Mouse (Mus musculus) c-Kit-positive CD71-negative TER-119-negative erythroid progenitor cells, embryonic 14.5 days (primary cell): ENCODE results near the gene Phf21a.
A peak's percentile ranks its signal among the peaks of the same experiment; 100 is the strongest.

Experiments
- DNase-seq: peaks from one replicate; pipeline ENCODE4 v3.0.0-alpha.2; 2013; ENCODE audit warnings: low read depth

The Phf21a gene

DNA sequence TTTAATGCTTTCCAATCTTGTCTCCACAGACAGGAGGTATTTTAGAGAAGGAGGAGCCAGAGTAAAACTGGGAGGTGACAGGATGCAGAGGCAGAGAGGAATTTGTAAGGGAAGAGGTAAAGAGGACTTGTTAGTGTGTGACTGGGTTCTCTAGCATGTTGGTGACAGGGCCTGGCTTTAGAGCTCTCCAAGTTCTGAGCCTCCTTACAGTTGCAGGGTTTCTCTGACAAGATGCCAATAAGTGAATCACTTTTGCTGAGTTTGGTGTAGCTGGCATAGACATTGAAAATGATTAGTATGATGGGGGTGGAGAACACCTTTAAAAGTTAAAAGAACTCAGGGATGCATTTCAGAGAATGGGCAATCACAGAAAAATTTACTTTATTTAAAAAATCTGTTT lies 138.8 kb downstream of the Phf21a start:
- no peak for DNase-seq

GRCm38 (mm10) chr2:92234768-92235332 lies 141.9 kb downstream of the Phf21a start:
- no peak for DNase-seq

- no peak for DNase-seq
These were observed 147.4 kb downstream of the Phf21a start for GRCm38 (mm10) chr2:92240299-92240698.

DNA sequence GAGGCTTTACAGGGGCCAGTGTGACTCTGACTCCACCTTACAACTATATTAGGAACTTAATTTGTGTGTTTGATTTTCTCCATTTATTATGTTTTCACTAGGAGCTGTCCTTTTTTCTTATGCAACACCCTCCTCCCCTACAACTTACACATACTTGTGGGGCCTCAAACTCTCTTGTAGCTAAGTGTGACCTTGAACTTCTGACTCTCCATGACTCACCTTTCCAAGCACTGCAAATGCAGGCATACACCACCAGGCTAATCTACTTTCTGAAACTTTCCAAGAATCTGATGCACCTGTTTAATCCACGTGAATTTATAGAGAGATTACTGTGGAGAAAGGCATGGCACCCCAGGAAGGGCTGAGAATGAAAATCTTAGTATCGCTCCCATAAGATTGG lies 147.9 kb downstream of the Phf21a start:
- DNase-seq, result no peak

DNA sequence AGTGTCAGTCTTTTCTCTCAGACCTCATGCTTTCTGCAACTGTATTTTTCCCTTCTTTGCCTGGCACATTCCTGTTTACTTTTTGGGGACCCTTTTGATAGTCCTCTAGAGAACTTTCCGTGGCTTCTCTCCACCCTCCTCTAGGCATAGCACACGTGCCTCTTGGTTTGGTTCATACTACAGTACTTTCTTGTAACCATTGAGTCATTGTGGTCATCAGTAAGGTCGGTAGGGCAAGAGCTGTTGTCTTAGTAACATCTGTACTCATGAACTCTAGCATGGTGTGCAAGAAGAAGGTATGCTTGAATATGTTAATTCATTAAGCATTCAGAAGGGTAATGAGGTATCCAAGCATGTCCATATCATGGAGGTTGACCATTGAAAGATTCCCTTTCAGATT lies 148.4 kb downstream of the Phf21a start:
- no peak for DNase-seq

DNA sequence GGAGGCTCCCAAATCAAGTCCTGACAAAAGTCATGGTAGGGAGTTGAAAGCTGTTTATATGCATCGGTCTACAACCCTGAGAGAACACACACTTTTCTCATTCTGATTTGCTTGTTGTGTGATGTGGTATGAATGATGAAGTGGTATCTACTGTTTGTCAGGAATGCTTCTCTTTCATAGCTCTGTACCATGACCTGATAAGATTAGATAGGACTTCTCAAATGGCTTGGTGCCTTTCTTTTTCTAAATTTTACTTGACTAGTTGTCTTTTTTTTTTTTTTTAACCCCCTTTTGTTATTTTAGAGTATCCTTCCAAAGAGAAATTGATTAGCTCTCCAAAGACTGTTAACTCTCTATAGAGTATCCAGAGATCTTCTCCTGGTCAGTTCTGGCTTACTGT lies 153.2 kb downstream of the Phf21a start:
- no peak for DNase-seq

DNA sequence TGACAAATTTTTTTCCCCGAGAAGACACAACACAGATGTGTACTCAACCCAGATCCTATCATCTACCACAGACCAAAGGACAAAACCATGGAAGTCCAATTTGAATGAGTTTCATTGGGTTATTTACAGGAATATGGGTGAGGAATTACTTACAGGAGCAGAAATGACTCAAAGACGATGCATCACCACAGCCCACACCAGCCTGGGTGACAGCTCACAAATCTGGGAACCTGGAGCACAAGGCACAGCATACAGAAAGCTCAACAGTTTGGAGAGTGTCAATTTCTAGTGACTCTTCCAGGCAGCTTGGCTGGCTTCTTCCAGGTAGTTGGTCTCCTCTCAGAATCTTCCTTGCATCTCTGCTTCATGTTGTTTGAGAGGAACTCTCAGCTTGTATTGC lies 154.8 kb downstream of the Phf21a start:
- DNase-seq, result no peak

DNA sequence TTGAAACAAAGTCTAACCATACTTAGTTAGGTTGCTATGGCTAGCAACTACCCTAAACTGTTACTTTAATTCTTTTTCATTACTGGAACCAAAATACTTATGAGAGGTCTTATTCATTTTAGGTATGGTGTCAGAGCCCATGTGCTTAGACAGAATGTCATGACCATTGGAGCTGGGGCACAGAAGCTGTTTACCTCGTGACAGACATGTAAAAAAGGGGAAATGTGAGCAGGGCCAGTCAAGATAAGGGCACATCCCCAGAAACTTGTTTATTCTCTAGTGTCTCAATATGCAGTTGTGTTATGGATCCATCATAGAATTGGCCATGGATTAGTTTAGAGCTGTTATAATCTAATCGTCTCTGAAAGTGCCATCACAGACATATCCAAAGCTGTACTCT lies 157.6 kb downstream of the Phf21a start:
- DNase-seq, result no peak

DNA sequence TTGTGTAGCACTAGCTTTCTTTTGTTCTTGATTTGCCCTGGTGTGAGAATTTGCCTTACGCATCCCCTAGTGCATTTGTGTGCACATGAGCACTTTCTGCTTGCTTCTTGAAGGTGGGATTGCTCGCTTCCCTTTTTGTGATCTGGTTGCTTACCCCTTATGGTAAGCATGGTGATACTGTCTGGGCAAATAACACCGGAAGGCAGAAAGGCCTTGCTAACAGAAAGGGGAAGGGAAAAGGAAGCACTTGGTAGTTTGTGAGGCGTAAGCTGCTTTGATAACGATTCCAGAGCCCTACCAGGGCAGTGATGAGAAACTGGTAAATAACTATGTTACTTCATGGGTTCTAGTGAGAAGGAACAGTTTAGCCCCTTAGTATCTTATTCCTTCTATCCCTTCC lies 160.9 kb downstream of the Phf21a start:
- DNase-seq, result peak; percentile 30

- DNase-seq, result no peak
These were observed 163.2 kb downstream of the Phf21a start for GRCm38 (mm10) chr2:92256141-92256540.

DNA sequence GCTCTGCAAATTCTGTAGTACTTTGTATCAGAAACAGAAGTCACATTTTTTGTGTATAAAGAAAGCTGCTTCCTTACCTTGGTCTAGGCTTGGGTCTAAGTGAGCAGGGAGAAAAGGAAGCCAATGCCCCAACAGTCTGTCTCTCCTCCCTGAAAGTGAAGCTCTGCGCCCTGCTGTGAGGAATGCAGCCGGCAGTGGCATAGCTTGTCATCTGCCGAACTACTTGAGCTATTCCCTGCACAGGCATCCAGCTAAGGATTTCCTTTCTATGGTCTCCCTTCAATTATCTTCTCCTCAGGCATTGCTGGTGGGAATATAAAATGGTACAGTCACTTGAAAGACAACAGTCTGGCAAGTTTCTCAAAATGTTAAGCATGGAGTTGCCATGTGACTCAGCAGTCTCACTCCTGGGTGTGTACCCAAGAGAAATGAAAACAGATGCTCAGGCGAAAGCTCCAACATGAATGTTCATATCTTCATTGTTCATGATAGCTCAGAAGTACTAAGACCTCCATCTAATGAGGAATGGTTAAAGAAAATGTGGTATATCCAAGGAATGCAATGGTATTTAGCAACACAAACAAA lies 164.5 kb downstream of the Phf21a start:
- DNase-seq, result no peak

DNA sequence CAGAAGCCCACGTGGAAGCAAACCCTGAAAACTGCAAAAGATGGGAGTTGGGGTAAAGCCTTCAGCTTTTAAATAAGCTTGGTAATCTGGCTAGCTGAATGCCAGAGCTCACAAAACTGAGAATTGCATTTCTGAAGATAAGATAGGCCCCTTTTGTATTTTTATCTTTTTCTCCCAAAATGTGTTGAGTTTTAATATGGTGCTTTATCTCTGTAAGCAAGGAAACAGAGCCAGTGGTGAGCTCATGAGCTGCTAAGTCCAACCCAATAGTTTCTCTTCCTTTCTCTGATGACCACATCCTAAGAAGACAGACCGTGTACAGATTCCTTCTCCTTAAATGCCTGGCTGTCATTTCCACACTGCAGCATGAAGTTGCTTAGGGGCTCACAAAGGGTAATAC lies 167.0 kb downstream of the Phf21a start:
- no peak for DNase-seq

DNA sequence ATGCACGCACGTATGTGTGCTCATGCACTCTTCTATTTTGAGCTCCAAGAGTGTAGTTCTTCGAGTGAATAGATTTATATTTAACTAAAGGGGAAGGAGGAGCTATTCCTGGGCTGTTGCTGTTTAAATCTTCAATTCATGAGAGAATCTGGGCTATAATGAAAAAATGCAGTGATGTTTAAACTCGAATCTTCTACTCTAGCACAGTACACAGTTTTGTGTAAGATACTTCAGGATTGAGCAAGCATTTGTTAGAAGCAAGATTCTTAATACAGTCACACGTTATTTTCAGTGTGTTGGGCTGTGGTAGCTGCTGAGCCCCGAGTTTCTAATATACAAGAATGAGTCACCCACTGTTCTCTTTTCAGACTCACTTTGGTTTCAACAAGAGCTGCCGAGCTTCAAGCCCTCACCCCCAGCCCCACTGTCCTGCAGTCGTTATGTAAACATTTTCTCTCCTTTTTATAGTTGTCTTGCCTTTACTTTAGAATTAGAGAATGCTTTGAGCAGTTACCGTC lies 173.2 kb downstream of the Phf21a start:
- DNase-seq, result no peak

DNA sequence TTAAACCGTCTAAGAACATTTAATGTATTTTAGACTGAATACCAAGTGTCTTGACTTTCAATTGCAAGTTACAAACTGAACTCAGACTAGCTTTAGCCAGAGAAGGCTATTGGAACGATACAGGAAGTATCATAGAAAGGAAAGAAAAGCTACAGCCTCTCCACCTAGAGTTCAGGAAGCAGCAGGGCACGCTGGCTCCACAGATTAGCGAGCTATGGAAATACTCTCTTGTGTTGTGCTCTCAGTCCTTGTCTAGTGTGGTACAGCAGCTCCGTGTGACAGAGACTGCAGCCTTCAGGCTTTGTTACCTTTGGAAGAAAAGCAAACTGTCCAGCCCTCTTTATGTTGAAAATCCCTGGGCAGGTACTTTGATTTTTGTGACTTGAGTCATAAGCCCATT lies 176.3 kb downstream of the Phf21a start:
- no peak for DNase-seq

DNA sequence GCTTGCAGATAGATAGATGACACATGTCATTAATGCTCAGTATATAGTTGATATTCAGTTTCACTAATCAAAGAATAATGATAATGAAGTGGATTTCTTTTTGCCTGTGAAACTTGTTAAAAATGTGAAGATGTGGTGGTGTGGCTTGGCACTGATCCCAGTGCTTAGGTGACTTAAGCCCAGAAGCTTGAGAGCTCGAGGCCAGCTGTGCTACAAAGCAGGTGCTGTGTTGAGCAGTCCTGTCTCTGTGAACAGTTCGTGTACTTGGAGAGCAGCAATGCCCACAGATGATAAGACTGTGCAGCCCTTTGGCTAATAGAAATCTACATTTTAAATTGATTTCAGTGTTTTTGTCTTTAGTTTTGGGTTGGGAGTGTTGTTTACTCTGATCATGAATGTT lies 179.6 kb downstream of the Phf21a start:
- no peak for DNase-seq

DNA sequence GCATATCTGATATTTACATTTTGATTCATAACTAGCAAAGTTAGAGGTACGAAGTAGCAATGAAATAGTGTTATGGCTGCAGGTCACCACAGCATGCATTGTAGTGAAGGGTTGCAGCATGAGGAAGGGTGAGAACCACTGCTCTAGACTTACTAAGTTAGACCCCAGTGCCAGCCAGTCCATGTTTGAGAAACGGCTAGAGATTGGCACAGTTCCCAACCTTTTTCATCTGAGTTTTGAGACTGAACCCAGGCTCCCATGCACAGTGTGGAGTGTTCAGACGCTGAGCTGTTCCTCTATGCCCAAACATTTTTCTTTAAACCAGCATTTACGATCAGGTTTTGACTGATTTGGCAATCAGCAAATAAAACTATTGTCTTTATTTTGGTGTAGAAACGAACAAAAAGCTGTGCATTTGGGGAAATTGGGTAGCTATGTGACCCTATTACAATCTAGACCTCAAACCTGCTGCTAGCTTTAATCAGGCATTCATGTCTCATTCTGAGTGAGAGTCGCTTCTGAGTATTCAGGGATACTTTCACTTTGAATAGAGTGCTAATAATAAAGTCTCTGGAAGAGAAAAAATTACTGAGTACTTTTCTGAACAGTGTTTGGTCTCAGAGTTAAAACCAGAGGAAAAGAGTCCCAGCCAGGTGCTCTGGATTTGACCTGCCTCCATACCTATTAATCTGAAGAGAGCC lies 180.3 kb downstream of the Phf21a start:
- no peak for DNase-seq

DNA sequence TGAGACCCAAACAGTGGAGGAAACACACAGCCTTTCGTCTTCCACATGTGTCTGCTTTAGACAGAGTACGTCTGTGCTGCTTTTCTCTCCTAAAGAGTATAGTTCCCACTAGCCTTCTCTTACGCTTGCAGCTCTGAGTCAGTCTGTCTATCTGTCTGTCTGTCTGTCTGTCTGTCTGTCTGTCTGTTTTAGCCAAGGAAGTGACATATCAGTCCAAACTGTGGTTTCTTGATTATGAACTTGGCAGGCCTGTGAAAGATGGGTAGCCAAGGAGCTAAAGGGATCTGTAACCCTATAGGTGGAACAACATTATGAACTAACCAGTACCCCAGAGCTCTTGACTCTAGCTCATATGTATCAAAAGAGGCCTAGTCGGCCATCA lies 180.9 kb downstream of the Phf21a start:
- DNase-seq, result no peak

GRCm38 (mm10) chr2:92277787-92278186 lies 184.9 kb downstream of the Phf21a start:
- DNase-seq, result no peak

- DNase-seq, result no peak
These were observed 185.7 kb downstream of the Phf21a start for GRCm38 (mm10) chr2:92278663-92279062.

DNA sequence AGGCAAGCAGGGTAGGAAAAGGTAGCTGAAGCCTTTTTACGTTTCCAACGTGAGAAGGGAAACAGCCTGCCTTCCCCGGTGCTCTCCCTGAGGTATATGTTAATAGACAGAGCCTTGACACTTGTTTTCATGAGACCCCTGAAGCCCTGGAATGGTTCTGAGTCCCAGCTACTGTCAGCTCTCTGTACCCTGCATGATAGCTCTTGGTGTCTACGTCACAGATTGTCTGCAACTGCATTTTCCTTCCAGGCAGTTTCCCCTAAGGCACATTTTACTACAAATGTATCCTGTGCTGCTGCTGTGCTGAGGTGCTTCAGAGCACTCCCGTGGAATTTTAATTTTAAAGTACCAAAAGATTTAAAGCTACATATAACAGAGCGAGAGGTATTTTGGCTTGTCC lies 186.5 kb downstream of the Phf21a start:
- DNase-seq, result no peak

- DNase-seq, result no peak
These were observed 192.7 kb downstream of the Phf21a start for GRCm38 (mm10) chr2:92285597-92285996.

GRCm38 (mm10) chr2:92289335-92289734 lies 196.4 kb downstream of the Phf21a start:
- DNase-seq, result no peak

DNA sequence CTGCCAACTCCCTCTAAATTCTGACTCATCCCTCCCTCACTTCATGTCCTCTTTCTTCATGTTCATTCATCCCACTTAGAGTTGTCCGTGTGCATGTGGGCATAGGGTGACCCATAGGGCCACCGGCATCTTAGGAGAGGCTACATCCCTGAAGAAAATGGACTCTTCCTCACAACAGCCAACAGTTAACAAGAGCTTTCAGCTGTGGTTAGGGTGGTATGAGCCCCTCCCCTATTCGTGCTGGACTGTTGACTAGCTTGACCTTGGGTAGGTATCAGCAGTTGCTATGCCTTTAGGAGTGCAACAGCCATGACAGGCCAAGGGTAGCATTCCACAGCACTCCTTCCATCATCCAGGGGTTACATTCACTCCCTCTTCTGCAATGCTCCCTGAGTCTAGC lies 198.6 kb downstream of the Phf21a start:
- DNase-seq, result no peak

DNA sequence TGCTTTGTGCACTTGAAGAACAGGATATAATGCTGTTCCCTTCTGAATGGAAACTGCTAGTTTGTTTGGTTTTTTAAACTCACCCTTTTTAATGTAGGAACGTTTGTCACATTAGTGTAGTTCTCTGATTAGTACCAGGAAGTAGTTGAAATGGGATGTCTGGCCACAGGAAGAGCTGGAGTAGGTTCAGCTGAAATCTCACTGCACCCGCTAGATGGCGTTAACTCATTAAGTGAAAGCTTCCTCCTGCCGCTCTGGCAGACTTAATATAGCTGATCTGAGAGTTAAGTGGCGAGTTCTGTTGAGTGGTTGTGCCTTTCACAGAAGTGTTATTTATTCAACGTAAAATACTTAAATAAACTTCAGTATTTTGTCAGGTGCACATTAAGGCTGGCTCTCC lies 203.5 kb downstream of the Phf21a start:
- peak; percentile 89 for DNase-seq
